Mouse (Mus musculus): ENCODE results near the gene Fgf2. TPM values are rescaled to one million over a fixed set of nuclear protein-coding genes. Genes with fewer than 3 reads are reported as not detected.
A peak's percentile ranks its signal among the peaks of the same experiment; 100 is the strongest.

Fgf2 gene
- polyA plus RNA-seq, 1 experiment, result 9.9 TPM

DNA sequence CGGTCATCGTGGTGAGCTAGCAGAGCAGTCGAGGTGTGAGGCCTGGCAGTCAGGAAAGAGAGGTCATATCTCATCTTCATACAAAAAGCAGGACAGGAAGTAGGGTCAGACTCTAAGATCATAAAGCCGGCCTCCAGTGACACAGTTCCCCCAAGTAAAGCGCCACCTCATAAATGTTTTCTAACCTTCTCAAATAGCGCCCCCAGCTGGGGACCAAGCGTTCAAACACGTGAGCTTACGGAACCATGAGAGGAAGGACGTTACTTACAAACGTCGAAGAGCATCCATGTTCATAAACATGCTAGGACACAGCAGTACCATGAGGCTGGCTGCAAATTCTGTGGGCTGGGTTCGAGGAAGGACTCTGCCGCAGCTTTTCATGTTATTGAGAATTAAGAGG, 31.1 kb downstream of the Fgf2 start:
- Histone ChIP-seq H3K4me3 (ENCODE audit: insufficient read depth, low read depth, low read length) (no peak overlapping the region), H3K27ac (replicated peaks; ENCODE audit: low read depth, low read length) (no peak overlapping the region), H3K4me1 (ENCODE audit: control insufficient read depth, insufficient read depth, insufficient read length, low read length) (peaks cover 13% of the 10 kb centered on the region)

DNA sequence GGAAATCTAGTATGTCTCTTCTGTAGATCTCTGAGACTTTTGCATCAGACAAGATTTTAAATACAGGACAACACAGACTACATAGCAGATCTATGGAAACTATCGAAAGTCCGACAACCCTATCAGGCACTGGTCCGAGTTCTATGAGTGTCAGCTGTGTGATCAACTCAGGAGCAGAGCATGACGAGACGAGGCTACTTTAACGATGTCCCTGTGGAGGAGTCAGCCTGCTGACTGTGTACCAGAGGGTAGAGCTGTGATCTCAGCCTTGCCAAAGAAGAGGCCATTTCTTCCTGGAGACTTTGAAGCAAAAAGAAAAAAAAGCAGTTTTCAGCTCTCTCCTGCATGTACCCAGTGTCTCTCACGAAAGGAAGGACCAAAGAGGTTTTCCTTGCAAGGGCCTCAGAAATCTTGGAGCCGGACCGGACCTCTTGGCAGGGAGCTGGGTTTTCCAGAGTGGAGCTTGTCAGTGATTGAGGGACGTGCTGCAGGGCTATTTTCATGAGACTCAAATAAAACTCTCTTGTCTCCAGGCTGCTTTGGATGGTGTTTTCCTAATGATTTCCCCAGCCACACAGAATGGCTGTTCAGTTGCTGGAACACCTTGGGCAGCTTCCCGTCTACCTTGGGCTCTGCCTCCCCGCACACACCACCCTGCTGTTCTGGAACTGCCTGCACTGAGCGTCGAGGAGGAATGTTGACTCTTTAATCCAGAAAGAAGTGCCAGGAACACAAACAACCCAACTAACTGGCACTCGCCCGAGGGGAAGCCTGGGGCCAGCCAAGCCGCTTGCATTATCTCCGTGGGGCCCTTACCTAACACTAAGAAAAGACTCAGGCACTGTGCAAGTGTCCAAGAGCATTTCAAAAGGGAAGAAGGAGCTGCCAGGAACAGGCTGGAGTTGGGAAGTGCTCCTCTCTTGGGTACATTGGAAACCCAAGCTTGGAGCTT, 32.1 kb downstream of the Fgf2 start:
- H3K4me3 ChIP-seq (ENCODE audit: insufficient read depth, low read depth, low read length), result no peak overlapping the region
- 0 out of 2 replicates have a peak overlapping the region, but pooled peaks have one; percentile 51 for H3K27ac ChIP-seq (replicated peaks; ENCODE audit: low read depth, low read length)
- H3K4me1 ChIP-seq (ENCODE audit: control insufficient read depth, insufficient read depth, insufficient read length, low read length), result peaks cover 13% of the 10 kb centered on the region

DNA sequence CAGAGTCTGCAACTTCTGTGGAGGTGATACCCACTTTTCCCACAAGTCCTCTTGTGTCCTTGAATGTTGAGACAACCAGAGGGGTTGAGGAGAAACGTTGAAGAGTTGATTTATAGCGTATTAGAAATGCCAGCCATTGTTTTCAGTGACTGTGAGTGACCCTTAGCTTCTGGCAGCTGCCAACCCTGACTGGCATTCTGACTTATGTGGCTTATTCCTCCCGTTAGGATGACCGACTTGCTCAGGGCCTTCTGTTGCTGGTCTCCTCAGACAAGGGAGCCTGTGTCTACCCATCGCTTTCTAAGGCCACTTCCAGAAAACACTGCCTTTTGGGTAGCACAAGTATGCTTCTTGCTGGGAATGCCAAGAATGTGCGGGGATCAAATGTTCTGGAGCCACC, 33.3 kb downstream of the Fgf2 start:
- peaks cover 13% of the 10 kb centered on the region for H3K4me1 ChIP-seq (ENCODE audit: control insufficient read depth, insufficient read depth, insufficient read length, low read length)
- H3K27ac ChIP-seq (replicated peaks; ENCODE audit: low read depth, low read length), result no peak overlapping the region
- H3K4me3 ChIP-seq (ENCODE audit: insufficient read depth, low read depth, low read length), result no peak overlapping the region

DNA sequence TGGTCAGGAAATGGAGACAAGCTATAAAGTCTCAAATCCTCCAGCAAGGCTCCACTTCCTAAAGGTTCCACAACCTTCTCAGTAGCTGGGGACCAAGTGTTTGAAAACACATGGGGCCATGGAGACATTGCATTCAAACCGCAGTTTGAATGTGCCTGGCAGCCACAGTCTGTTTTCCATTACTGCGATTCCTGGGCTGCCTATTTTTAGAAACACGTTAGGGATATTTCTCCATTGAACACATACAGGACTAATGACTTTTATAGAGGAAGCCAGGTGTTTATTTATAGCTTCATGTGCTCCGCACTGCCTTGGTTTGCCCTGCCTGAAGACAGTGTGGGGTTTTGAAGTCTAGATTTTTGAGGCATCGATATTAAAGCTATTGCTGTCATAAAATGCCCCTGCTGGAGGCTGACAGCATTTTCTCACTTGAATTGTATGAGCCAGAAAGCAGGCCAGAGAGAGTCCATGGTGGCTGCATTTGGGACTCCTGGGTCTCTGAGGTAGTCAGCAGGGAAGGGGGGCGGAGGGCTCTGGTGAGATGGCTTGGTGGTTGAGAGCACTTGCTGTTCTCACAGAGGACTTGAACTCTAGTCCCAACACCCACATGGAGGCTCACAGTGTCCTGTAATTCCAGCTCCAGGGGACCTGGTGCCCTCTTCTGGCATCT, 35.1 kb downstream of the Fgf2 start:
- no peak overlapping the region for H3K4me3 ChIP-seq (ENCODE audit: insufficient read depth, low read depth, low read length)
- H3K27ac ChIP-seq (replicated peaks; ENCODE audit: low read depth, low read length), result peak overlapping the region; percentile 14
- H3K4me1 ChIP-seq (ENCODE audit: control insufficient read depth, insufficient read depth, insufficient read length, low read length), result peaks cover 13% of the 10 kb centered on the region

DNA sequence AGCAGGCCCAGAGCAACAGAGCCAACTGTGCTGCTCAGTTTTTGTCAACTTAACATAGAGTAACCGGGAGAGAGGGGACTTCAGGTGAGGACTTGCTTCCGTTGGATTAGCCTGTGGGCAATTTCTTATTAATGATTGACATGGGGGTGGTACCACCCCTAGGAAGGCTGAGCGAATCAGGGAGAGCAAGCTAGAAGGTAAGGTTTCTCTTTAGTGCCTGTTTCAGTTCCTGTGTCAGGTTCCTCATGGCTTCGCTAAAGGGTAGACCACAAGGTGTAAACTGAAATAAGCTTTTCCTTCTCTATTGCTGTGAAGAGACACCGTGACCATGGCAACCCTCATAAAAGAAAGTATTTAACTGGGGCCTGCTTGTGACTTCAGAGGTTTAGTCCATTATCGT, 39.2 kb downstream of the Fgf2 start:
- H3K4me3 ChIP-seq (ENCODE audit: insufficient read depth, low read depth, low read length), result no peak overlapping the region

DNA sequence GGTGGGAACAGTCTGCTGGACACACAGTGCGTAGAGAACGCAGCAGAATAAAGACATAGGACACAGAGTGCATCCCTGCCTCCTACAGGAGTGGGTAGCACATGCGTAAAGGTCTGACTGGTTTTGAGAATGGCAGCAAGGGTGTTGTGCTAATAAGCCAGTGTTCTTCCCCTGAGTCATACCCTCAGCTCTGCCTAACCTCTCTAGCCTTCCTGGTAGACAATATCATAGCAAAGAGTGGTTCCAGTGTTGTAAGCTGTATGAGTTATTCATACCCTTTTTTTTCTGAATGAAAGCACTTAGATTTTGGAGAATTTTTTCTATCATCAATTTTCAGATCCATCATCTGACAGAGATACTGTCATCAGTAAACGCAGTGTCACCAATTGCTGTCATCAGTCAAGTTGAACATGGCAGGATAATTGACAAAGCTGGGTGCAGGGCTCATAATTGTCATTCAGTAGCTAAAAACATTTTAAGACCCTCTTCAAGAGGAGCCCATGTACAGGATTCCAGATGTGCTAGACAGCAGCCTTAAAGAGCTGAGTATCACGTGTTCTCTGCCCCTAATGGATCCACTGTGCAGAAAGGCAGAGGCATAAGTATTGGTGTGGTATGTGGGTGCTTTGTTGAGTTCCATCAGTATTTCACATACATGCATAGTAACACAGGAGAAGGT, 48.9 kb downstream of the Fgf2 start:
- Histone ChIP-seq H3K27ac (replicated peaks; ENCODE audit: low read depth, low read length) (no peak overlapping the region), H3K4me3 (ENCODE audit: insufficient read depth, low read depth, low read length) (no peak overlapping the region), H3K4me1 (ENCODE audit: control insufficient read depth, insufficient read depth, insufficient read length, low read length) (no peaks in the 10 kb centered on the region; the same call in 1 of the 2 replicates)

More for the DNA sequence above, 39.2 kb downstream of the Fgf2 start:
- H3K27ac ChIP-seq (replicated peaks; ENCODE audit: low read depth, low read length), result no peak overlapping the region
- H3K4me1 ChIP-seq (ENCODE audit: control insufficient read depth, insufficient read depth, insufficient read length, low read length), result peaks cover 7% of the 10 kb centered on the region

DNA sequence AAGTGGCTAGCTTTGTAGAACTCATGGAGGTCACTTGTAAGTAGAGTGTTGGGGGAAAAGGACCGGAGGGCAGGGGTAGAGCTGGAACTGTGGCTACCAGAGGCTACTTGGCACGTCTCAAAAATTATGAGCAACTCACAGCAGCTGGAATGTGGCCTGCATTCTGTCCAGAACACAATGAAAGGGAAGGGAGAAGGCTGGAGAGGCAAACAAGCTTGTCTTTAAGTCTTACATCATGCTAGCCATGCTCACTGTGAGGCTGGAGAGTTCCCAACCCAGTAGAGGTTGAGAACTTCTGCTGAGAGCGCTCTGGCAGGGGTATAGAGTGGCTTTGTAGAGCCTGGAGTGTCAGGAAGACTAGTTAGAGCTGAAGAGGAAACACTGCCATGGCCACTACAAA, 49.5 kb downstream of the Fgf2 start:
- Histone ChIP-seq H3K4me1 (ENCODE audit: control insufficient read depth, insufficient read depth, insufficient read length, low read length) (no peaks in the 10 kb centered on the region; the same call in 1 of the 2 replicates), H3K4me3 (ENCODE audit: insufficient read depth, low read depth, low read length) (no peak overlapping the region), H3K27ac (replicated peaks; ENCODE audit: low read depth, low read length) (no peak overlapping the region)

DNA sequence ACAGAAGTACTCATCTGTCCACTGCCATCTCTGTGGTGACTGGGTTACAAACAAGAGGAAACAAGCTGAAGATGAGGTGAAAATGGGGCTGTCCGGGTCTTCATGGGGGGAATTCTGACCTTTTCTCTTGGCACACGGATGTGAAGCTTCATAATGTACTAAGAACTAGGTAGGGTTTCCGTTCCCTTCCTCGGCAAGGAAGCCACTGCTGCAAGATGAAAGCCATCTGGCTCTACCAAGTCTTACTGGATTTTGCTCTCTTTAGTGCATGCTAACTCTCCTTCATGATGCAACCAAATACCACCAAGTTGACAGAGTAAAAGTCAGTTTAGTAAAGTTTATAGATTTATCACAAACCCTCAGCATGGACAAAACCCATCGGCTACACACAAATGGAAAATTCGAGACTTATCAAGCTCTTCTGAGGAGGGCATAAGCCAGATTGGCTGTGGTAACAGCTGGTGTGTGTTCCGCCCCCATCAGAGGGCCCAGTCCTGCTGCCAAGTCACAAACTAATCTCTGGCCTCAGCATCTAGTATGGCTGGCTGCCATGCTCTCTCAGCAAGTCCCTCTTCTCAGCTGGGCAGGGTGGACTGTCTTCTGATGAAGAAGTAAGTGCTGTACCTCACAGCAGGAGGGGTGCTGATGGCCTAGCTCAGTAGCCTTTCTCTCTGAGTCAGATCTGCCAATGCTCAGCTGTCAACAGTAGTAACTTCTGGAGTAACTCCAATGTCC, 50.7 kb downstream of the Fgf2 start:
- no peak overlapping the region for H3K27ac ChIP-seq (replicated peaks; ENCODE audit: low read depth, low read length)

DNA sequence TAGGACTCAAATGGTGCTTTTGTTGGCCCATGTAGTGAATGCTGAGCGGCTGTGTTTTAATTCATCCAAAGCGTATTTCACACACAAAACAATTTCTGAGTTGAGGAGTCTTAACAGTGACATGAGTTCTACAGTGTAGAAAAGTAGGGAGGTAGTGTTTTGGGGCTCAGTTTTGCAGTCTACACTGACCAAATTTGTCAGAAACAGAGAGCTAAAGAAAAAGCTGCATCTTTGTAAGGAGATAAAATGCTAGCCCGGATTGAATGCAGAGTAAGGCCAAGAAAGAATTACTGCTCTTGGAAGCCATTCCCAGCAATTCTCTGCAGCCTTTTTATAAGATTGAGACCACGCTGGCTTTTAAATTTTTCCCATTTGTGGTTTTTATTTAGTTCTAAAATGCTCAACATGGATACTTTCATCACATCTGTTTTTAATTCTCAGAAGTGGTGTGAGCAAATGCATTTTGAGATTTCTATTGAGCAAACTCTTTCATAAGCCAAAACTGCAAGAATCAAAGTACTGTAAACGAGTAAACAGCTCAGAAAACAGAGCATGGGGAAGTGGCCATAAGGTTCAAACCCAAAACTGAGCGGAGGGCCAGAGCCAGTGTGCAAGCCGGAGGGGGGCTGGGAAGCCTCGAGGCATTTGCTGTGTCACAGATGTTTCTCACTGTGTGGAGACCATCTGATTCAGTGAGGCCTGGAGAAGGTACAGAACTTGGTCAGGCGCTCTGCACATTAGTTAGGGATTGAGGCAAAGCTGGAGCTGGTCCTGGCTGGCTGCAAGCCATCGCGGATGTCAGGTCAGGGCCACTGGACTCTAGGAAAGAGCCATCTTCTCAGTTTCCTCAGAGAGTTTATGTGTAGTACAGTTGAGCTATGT, 53.8 kb downstream of the Fgf2 start:
- H3K4me1 ChIP-seq (ENCODE audit: control insufficient read depth, insufficient read depth, insufficient read length, low read length), result no peaks in the 10 kb centered on the region; the same call in 1 of the 2 replicates
- H3K4me3 ChIP-seq (ENCODE audit: insufficient read depth, low read depth, low read length), result no peak overlapping the region
- H3K27ac ChIP-seq (replicated peaks; ENCODE audit: low read depth, low read length), result peak overlapping the region; percentile 9; the same call in 1 of the 2 replicates

More for the DNA sequence above, 50.7 kb downstream of the Fgf2 start:
- Histone ChIP-seq H3K4me3 (ENCODE audit: insufficient read depth, low read depth, low read length) (no peak overlapping the region), H3K4me1 (ENCODE audit: control insufficient read depth, insufficient read depth, insufficient read length, low read length) (no peaks in the 10 kb centered on the region; the same call in 1 of the 2 replicates)

DNA sequence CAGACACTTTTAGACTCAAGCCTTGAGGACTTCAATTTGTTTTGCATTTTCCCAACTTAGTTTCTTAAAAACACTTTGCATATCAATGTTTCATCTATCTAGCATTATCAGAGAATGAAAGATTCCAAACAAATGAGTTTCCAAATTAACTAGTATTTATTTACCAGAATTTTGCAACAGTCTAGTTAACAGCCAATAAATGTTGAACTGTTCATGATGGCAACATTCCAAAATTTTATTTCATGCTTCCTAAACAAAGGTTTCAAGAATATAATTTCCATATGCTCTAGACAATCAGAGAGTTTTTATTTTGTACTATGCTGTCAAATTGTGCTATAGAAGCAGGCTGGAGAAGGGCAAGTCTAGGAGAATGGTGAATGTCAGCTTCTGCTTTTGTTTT, 59.5 kb downstream of the Fgf2 start:
- no peak overlapping the region for H3K27ac ChIP-seq (replicated peaks; ENCODE audit: low read depth, low read length)
- H3K4me1 ChIP-seq (ENCODE audit: control insufficient read depth, insufficient read depth, insufficient read length, low read length), result no peaks in the 10 kb centered on the region
- H3K4me3 ChIP-seq (ENCODE audit: insufficient read depth, low read depth, low read length), result no peak overlapping the region

DNA sequence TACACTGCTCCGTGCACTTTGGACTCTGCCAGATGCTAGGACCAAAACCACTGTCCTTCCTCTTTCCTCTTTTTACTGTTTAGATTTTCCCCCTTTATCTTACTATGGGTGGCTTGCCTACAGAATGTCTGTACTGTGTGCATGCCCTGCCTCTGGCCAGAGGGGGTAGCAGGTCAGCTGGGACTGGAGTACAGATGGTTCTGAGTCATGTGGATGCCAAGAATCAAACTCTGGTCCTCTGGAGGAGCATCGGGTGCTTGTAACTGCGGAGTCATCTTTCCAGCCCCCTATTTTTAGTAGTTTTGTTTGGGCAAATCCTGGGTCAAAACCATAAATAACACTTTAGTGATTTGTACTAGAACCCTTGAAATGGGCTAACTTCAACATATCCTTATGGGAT, 65.3 kb downstream of the Fgf2 start:
- Histone ChIP-seq H3K4me1 (ENCODE audit: control insufficient read depth, insufficient read depth, insufficient read length, low read length) (no peaks in the 10 kb centered on the region; the same call in 1 of the 2 replicates), H3K27ac (replicated peaks; ENCODE audit: low read depth, low read length) (no peak overlapping the region), H3K4me3 (ENCODE audit: insufficient read depth, low read depth, low read length) (no peak overlapping the region)

DNA sequence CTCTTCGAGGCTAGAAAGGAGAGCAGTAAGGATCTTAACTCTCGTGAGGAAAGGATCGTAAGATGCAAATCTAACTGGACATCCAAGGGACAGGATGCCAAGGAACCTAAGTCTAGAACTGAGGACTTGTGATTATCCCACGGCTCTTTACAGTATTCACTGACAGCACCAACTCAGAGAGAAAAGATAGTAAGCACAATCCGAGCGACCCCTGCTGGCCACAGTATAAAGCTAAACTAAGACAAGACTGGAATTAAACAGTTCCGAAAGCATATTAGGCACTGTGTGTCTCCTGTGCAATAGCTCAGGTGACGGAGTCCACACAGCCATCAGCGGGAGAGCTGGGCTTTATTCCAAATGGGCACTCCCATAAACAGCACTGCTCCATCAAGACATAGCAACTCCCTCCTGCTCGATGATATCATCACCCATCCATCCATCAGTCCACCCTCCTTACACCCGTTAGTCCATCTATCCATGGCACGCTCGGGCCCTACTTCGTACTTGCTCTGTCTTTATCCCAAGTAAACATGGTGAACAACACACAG, 66.3 kb downstream of the Fgf2 start:
- Histone ChIP-seq H3K4me1 (ENCODE audit: control insufficient read depth, insufficient read depth, insufficient read length, low read length) (no peaks in the 10 kb centered on the region; the same call in 1 of the 2 replicates), H3K4me3 (ENCODE audit: insufficient read depth, low read depth, low read length) (no peak overlapping the region), H3K27ac (replicated peaks; ENCODE audit: low read depth, low read length) (no peak overlapping the region)

DNA sequence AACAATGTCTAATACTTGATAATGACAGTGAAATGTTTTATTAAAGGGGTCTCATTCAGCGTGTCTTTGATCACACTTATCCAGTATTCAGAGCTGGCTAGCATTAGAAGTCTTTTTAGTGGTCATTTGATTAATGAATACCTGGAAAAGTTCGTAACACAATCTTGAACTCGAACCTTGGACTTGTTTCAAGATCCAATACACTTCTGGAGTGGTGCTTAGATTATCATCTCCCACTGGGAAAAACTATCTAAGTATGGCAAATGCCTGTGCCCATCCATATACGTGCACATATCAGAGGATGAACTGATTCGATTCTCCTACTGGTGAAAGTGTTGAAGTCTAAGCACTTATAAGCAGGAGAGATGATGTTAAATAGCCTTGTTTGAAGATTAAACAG, 70.2 kb downstream of the Fgf2 start:
- H3K4me3 ChIP-seq (ENCODE audit: insufficient read depth, low read depth, low read length), result peak overlapping the region; percentile 74; the same call in 1 of the 2 replicates
- peaks cover 2% of the 10 kb centered on the region; the same call in 1 of the 2 replicates for H3K4me1 ChIP-seq (ENCODE audit: control insufficient read depth, insufficient read depth, insufficient read length, low read length)
- no peak overlapping the region for H3K27ac ChIP-seq (replicated peaks; ENCODE audit: low read depth, low read length)
